ENCODE assay signal across 7 mouse cellular contexts in the genomic region with DNA sequence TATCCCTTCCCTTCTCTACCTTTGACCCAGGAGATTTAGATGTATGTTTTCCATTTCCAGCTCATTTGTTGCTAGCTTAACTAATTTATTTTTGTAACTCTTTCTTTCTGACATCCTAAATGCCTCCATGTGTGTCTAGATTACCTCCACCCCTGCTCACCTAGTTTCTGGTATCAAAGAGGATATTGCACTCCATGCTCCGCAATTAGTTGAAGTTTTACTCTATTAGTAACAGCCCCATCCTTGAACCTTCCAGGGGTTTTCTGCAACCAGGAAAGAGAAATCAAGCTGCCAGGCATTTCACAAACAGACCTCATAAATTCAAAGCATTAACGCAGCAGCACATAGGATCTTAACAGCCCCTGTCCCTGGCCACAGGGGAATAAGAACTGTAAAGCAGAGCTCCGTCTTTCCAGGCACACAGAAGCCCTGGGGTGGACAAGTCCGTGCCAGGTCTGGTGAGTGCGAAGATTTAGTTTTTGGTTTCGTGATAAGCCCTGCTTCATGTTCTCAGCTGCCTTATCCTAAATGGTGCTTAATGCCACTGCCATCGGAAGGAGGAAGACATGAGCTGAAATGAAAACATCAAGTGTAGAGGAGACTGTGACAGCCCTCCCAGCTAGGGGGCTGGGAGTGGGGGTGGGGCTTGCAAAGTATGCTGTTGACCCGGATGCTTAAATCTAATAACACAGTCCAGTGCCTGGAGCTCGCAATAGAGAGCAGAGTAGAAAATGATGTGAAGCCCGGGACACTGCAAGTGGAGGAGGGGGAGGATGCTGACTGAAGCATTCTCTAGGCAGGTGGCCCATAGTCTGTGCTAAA.
A peak's percentile ranks its signal among the peaks of the same experiment; 100 is the strongest.
DNase-seq lines count a peak whose midpoint lies in the region; ATAC-seq and TF ChIP-seq lines count a peak whose summit lies in the region.

No protein-coding gene starts in this region.

- H3K36me3 ChIP-seq in hindbrain, embryonic 10.5 days = no peaks in the 10 kb centered on the region
- H3K36me3 ChIP-seq in limb, embryonic 14.5 days (ENCODE audit: control insufficient read depth, insufficient read depth, low read length) = no peaks in the 10 kb centered on the region

- WGBS in hindbrain, embryonic 10.5 days = 28% methylated on average over 10 of the region's 10 CpGs
- WGBS in limb, embryonic 14.5 days = 5% methylated on average over 10 of the region's 10 CpGs

- 0 out of 2 replicates have a peak overlapping the region, but pooled peaks have one; percentile 21 for H3K4me3 ChIP-seq in hindbrain, embryonic 10.5 days
- peak overlapping the region; percentile 11 for H3K4me3 ChIP-seq in limb, embryonic 14.5 days (replicated peaks; ENCODE audit: low read length)

- TF ChIP-seq POLR2A in limb, embryonic 14.5 days (IDR thresholded peaks at IDR 0.05; ENCODE audit: borderline replicate concordance, extremely low read depth, insufficient read depth, insufficient read length) = no peak

- peaks cover 5% of the 10 kb centered on the region; the same call in 1 of the 2 replicates for H3K27me3 ChIP-seq in hindbrain, embryonic 10.5 days (ENCODE audit: insufficient read depth, poor library complexity, severe bottlenecking)
- H3K27me3 ChIP-seq in limb, embryonic 14.5 days (ENCODE audit: control insufficient read depth, insufficient read depth, low read length) = no peaks in the 10 kb centered on the region

- H3K27ac ChIP-seq in hindbrain, embryonic 10.5 days = peak overlapping the region; percentile 42; the same call in 1 of the 2 replicates
- no peak overlapping the region for H3K27ac ChIP-seq in limb, embryonic 14.5 days (replicated peaks; ENCODE audit: low read depth, low read length)

- ATAC-seq in limb, embryonic 14.5 days (ENCODE audit: low FRiP score, low read depth) = peak; percentile 30; the same call in 1 of the 2 replicates

- DNase-seq in adrenal gland, adult 2 months = peak; percentile 71
- DNase-seq in adrenal gland, postnatal 14 days = peak; percentile 53
- peak; percentile 44 for DNase-seq in hindbrain, embryonic 10.5 days (ENCODE audit: low spot score)
- peak; percentile 24 for DNase-seq in limb, embryonic 14.5 days (ENCODE audit: low spot score)
- DNase-seq in right cerebral cortex, postnatal 25 days = no peak
- DNase-seq in frontal cortex, postnatal 10 days (ENCODE audit: low spot score in 2 of 2) = no peak
- DNase-seq in B cell, adult 2 months = no peak

- no peaks in the 10 kb centered on the region for H3K9me3 ChIP-seq in hindbrain, embryonic 10.5 days
- no peaks in the 10 kb centered on the region for H3K9me3 ChIP-seq in limb, embryonic 14.5 days (ENCODE audit: control insufficient read depth, low read length)

- H3K4me1 ChIP-seq in hindbrain, embryonic 10.5 days (replicated peaks) = peaks cover 22% of the 10 kb centered on the region
- H3K4me1 ChIP-seq in limb, embryonic 14.5 days (ENCODE audit: control insufficient read depth, insufficient read depth, low read length) = peaks cover 15% of the 10 kb centered on the region

- peak overlapping the region; percentile 39 for H3K4me2 ChIP-seq in limb, embryonic 14.5 days (replicated peaks; ENCODE audit: low read depth, low read length, severe bottlenecking)

- H3K9ac ChIP-seq in limb, embryonic 14.5 days (ENCODE audit: low read depth, low read length, severe bottlenecking) = 0 out of 2 replicates have a peak overlapping the region, but pooled peaks have one; percentile 7

Comparison
In these comparisons a context has a peak if more than half of its experiments do, and no peak if none do; other contexts are left out.
1. DNase-seq: peak in adrenal gland, adult 2 months (single experiment), adrenal gland, postnatal 14 days (single experiment), hindbrain, embryonic 10.5 days (single experiment) and limb, embryonic 14.5 days (single experiment); none in right cerebral cortex, postnatal 25 days (single experiment), frontal cortex, postnatal 10 days (0 of 2) and B cell, adult 2 months (0 of 2).